Mouse (Mus musculus) hindbrain, embryonic 15.5 days (tissue): ENCODE measurements around the gene Cps1. TPM values are rescaled to one million over a fixed set of nuclear protein-coding genes. Genes with fewer than 3 reads are reported as not detected.

ENCODE experiments used
- ATAC-seq: fragments of 200-750 bp; cut with Nextera tagmentation; 2 replicates; pipeline ENCODE4 v1.8.0; 2017; ENCODE audit warnings: low read depth, moderate number of reproducible peaks, moderate TSS enrichment; ENCODE audit not compliant: low FRiP score
- H3K27ac ChIP-seq: fragments of 300-500 bp; sonication (generic); replicated peaks from 2 replicates; pipeline ENCODE4 v1.5.1; 2015; ENCODE audit warnings: mild to moderate bottlenecking, inconsistent platforms
- H3K27me3 ChIP-seq: fragments of 300-500 bp; sonication (generic); 2 replicates; pipeline ENCODE4 v1.6.1; 2015; ENCODE audit warnings: control low read depth, inconsistent platforms
- H3K36me3 ChIP-seq: fragments of 300-500 bp; sonication (generic); 2 replicates; pipeline ENCODE4 v1.6.1; 2015; ENCODE audit warnings: control low read depth, inconsistent platforms
- H3K4me1 ChIP-seq: fragments of 300-500 bp; sonication (generic); replicated peaks from 2 replicates; pipeline ENCODE4 v1.6.1; 2015; ENCODE audit warnings: control low read depth, inconsistent platforms
- H3K4me2 ChIP-seq: fragments of 300-500 bp; sonication (generic); 2 replicates; pipeline ENCODE4 v1.6.1; 2015; ENCODE audit warnings: moderate library complexity, mild to moderate bottlenecking, inconsistent platforms
- H3K4me3 ChIP-seq: fragments of 300-500 bp; sonication (generic); 2 replicates; pipeline ENCODE4 v1.5.1; 2015; ENCODE audit warnings: mild to moderate bottlenecking, inconsistent platforms
- H3K9ac ChIP-seq: fragments of 300-500 bp; sonication (generic); 2 replicates; pipeline ENCODE4 v1.6.1; 2015; ENCODE audit warnings: inconsistent platforms
- H3K9me3 ChIP-seq: fragments of 300-500 bp; sonication (generic); 2 replicates; pipeline ENCODE4 v1.6.1; 2016; ENCODE audit warnings: control low read depth, inconsistent platforms
- WGBS: fragments of 180-500 bp; shearing (Covaris S2); methylation state at CpG from one replicate; pipeline ENCODE4 v1.1.7; 2015; 5-methylcytosine and 5-hydroxymethylcytosine counted together
- polyA plus RNA-seq: library from polyadenylated mRNA; unstranded; fragments of >200 nt; fragmentation: Nextera tagmentation; extraction: Ambion mirVana; gene quantifications from 2 replicates; pipeline ENCODE4 v1.2.1, GENCODE M21; 2015

The Cps1 gene
- polyA plus RNA-seq, 1 experiment from 2014 or later: 0.27 TPM

DNA sequence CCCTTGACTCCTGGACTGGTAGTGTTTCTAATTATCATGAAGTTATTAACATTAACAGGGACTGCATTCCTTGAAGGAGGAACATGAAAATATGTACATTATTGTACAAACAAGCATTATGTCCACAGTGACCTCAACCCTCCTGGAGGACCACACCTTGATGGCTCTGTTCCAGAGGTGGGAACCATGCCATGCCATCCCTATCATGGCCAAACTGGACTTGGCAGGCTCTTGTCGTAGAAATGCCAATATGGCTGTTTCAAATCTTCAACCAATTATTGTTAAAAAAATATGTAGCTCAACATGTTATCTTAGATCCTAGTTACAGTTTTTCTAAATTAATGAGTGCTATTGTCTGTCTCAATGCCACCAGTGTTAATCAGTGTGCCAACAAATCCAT lies 116.1 kb downstream of the Cps1 start:
- WGBS: 85% methylated on average over 1 of the region's 1 CpGs
- no peak overlapping the region for H3K27ac ChIP-seq
- H3K4me3 ChIP-seq: no peak overlapping the region
- no peaks in the 10 kb centered on the region for H3K4me1 ChIP-seq
- H3K36me3 ChIP-seq: no peaks in the 10 kb centered on the region
- H3K4me2 ChIP-seq: no peak overlapping the region
- no peak for ATAC-seq
- H3K9me3 ChIP-seq: no peaks in the 10 kb centered on the region
- H3K27me3 ChIP-seq: no peaks in the 10 kb centered on the region
- no peak overlapping the region for H3K9ac ChIP-seq

DNA sequence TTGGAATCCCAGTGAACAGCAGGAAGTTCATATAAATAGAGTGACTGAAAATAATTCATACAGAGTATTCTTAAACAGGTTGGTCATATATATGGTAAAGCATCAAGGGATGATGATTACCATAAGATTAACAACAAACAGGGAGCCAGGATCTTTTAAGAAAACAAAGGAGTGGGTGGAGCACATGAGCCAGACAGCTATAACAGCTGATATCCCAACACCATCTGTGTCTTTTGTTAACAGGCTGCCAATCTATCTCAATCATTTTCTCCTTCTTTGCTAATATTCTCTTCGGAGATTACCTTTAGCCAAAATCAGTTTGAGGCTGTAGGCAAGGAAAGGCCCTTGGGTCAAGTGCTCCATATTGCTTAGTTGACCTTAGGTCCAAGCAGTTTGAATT lies 142.4 kb downstream of the Cps1 start:
- H3K9me3 ChIP-seq: no peaks in the 10 kb centered on the region
- ATAC-seq: no peak
- no peak overlapping the region for H3K9ac ChIP-seq
- no peaks in the 10 kb centered on the region for H3K36me3 ChIP-seq
- H3K4me2 ChIP-seq: no peak overlapping the region
- no peak overlapping the region for H3K4me3 ChIP-seq
- 55% methylated on average over 1 of the region's 1 CpGs for WGBS
- H3K4me1 ChIP-seq: no peaks in the 10 kb centered on the region
- H3K27ac ChIP-seq: no peak overlapping the region
- H3K27me3 ChIP-seq: no peaks in the 10 kb centered on the region

DNA sequence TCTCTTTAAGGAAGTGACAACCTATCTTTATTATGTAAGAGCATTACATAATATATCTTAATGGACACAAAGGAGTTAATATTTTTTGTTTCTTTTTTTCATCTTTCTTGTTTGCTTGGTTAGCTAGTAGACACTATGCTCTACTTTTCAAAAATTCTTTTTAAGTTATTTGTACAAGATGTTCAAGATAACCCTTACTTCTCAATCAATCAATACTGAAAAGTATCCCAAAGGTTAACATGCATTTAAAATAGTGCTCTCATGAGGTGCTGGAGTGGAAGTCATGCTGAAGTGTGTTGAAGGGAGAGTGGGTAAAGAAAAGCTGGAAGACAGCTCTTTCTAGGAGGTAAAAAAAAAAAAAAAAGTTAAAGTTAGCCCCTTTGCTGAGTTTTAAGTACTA lies 145.1 kb downstream of the Cps1 start:
- Histone ChIP-seq H3K27ac (no peak overlapping the region), H3K4me1 (no peaks in the 10 kb centered on the region), H3K4me2 (no peak overlapping the region), H3K27me3 (no peaks in the 10 kb centered on the region), H3K9ac (no peak overlapping the region), H3K36me3 (no peaks in the 10 kb centered on the region), H3K9me3 (no peaks in the 10 kb centered on the region), H3K4me3 (no peak overlapping the region)
- ATAC-seq: no peak

DNA sequence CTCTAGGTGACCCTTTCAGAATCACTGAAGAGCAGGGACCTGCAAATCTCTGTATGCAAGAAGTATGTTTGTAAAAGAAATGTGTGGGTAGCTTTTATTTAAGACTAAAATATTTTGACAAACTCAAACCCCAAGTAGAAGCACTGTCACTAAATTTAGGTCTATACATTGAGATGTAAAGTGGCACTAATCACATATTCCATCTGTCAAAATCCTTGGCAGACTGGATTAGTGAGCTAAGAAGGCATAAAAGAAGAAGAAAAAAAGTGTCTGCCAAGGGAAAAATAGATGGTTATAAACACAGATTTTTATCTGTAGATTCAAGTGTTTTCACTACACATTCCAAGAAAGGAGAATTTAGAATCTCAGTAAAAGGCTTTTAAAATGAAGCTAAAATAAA lies 145.6 kb downstream of the Cps1 start:
- Histone ChIP-seq H3K27ac (no peak overlapping the region), H3K9ac (no peak overlapping the region), H3K9me3 (no peaks in the 10 kb centered on the region), H3K4me3 (no peak overlapping the region), H3K4me1 (no peaks in the 10 kb centered on the region), H3K4me2 (no peak overlapping the region), H3K36me3 (no peaks in the 10 kb centered on the region), H3K27me3 (no peaks in the 10 kb centered on the region)
- no peak for ATAC-seq

DNA sequence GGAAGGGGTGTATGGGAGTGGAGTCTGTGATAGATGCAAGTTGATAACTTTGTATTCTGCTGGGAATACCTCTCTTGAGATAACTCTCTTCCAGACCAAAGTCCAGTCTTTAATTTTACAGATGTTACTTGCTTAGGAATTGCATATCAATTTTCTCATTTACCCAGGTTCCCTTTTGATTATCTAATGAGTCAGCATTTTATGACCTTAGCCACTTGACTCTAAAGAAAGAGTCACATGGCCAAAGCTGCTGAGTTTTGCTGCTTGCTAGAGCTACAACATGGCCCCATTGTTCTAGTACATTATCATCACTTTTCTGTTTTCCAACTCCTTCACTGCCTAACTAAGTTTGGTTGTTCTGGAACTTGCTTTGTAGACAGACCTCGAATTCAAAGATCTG lies 153.4 kb downstream of the Cps1 start:
- no peak overlapping the region for H3K4me3 ChIP-seq
- no peaks in the 10 kb centered on the region for H3K4me1 ChIP-seq
- H3K9me3 ChIP-seq: no peaks in the 10 kb centered on the region
- no peaks in the 10 kb centered on the region for H3K36me3 ChIP-seq
- H3K9ac ChIP-seq: no peak overlapping the region
- no peak overlapping the region for H3K4me2 ChIP-seq
- H3K27me3 ChIP-seq: no peaks in the 10 kb centered on the region
- ATAC-seq: no peak
- WGBS: 85% methylated on average over 1 of the region's 1 CpGs
- no peak overlapping the region for H3K27ac ChIP-seq

Other genes starting within 250 kb of the Cps1 start
- 2.4 and 4.0 TPM in 2 replicates for gene Myl1, start 177.6 kb upstream of the Cps1 start, polyA plus RNA-seq
- gene Lancl1, start 84.2 kb upstream of the Cps1 start, polyA plus RNA-seq: 172 and 186 TPM in 2 replicates